Mouse (Mus musculus) liver, embryonic 16.5 days (tissue): Measurements from ENCODE around the gene Med13. TPM values are rescaled to one million over a fixed set of nuclear protein-coding genes. Genes with fewer than 3 reads are reported as not detected.

Experiments used
- ATAC-seq: fragments of 200-750 bp; cut with Nextera tagmentation; 2 replicates; pipeline ENCODE4 v1.8.0; 2017; ENCODE audit warnings: low read depth, mild to moderate bottlenecking, moderate number of reproducible peaks, moderate library complexity
- H3K27ac ChIP-seq: fragments of 300-500 bp; sonication (generic); 2 replicates; pipeline ENCODE4 v1.5.1; 2014; ENCODE audit warnings: mild to moderate bottlenecking, low read length
- H3K27me3 ChIP-seq: fragments of 300-500 bp; sonication (generic); 2 replicates; pipeline ENCODE4 v1.6.1; 2014; ENCODE audit warnings: low read depth, low read length, mixed read lengths; ENCODE audit not compliant: control insufficient read depth, insufficient read depth
- H3K36me3 ChIP-seq: fragments of 300-500 bp; sonication (generic); 2 replicates; pipeline ENCODE4 v1.6.1; 2014; ENCODE audit warnings: mild to moderate bottlenecking; ENCODE audit not compliant: control insufficient read depth, insufficient read depth
- H3K4me1 ChIP-seq: fragments of 300-500 bp; sonication (generic); 2 replicates; pipeline ENCODE4 v1.6.1; 2014; ENCODE audit warnings: low read depth, low read length, mixed read lengths; ENCODE audit not compliant: control insufficient read depth
- H3K4me2 ChIP-seq: fragments of 300-500 bp; sonication (generic); 2 replicates; pipeline ENCODE4 v1.6.1; 2014; ENCODE audit warnings: low read depth, low read length, mixed read lengths
- H3K4me3 ChIP-seq: fragments of 300-500 bp; sonication (generic); 2 replicates; pipeline ENCODE4 v1.5.1; 2014; ENCODE audit warnings: low read depth, mild to moderate bottlenecking, low read length
- H3K9ac ChIP-seq: fragments of 300-500 bp; sonication (generic); 2 replicates; pipeline ENCODE4 v1.6.1; 2014; ENCODE audit warnings: low read depth, low read length
- H3K9me3 ChIP-seq: fragments of 300-500 bp; sonication (generic); replicated peaks from 2 replicates; pipeline ENCODE4 v1.6.1; 2016; ENCODE audit warnings: low read length; ENCODE audit not compliant: control insufficient read depth
- WGBS: fragments of 180-500 bp; shearing (Covaris S2); extraction: QIAGEN DNeasy Blood & Tissue Kit; methylation state at CpG from one replicate; pipeline ENCODE4 v1.1.7; 2014; ENCODE audit not compliant: insufficient replicate concordance; 5-methylcytosine and 5-hydroxymethylcytosine counted together
- polyA plus RNA-seq: library from polyadenylated mRNA; unstranded; fragments of >200 nt; fragmentation: Nextera tagmentation; extraction: Ambion mirVana; gene quantifications from 2 replicates; pipeline ENCODE4 v1.2.1, GENCODE M21; 2015

Med13 gene
- polyA plus RNA-seq, 1 experiment from 2014 or later = 3.0 TPM

DNA sequence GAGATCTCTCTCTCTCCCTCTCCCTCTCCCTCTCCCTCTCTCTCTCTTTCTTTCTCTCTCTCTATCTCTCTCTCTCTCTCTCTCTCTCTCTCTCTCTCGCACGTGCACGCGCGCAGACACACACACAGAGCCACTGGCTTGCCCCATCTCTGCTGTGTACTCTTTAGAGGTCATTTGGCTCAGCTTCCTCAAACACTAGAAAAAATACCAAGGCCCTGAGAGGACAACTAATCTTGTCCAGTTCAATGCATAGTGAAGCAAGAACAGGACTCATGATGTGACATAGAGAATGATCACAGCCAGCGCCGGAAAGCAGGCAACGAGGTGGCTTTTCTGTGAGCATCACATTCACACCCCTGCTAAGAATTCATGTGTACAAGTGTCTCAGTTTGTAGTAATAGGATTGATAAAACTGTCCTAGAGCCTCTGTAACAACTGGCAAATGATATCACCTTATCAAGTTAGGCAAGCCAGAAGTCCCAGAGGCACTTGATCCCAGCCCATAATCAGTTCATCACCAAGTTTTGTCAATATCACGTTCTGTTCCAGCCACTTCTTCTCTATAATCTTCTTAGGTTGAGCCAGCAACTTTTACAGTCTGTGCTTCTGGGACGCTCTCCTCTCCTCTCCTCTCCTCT, 25.2 kb upstream of the Med13 start:
- H3K27ac ChIP-seq = no peak overlapping the region

DNA sequence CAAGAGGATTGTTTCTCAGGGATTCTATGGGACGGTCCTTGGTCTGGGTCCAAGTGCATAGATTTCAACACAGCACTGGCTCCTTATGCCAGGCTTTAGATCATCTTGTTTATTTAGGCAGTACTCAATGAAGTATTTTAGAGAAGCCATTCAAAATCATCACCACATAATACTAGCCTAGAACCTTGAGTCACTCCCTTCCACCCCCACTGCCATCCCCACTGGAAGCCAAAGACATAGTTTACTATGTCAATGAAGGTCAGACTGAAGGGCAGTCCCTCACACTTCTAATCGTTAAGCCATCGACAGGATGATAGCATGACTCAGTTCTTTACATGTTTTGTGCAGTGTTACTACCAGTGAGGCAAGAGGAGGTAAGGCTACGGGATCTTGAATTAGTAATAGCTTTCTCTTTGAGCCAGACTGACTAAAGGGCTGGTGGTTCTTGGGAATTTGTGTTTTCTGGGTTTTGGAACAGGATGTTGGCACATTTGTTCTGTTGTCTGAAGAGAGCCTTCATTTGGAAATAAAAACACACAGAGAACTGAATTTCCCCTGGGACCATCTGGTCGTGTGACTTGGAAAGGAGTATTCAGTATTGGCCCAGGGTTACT, 24.2 kb upstream of the Med13 start:
- 49% methylated on average over 5 of the region's 5 CpGs for WGBS
- Histone ChIP-seq H3K4me2 (no peak overlapping the region), H3K9ac (no peak overlapping the region), H3K36me3 (no peaks in the 10 kb centered on the region), H3K9me3 (no peaks in the 10 kb centered on the region), H3K27me3 (no peaks in the 10 kb centered on the region), H3K4me3 (no peak overlapping the region), H3K4me1 (peaks cover 15% of the 10 kb centered on the region), H3K27ac (no peak overlapping the region; the same call in 1 of the 2 replicates)
- ATAC-seq = peak; percentile 30; the same call in 1 of the 2 replicates

More for the DNA sequence above, 25.2 kb upstream of the Med13 start:
- no peak overlapping the region for H3K4me3 ChIP-seq
- no peak overlapping the region for H3K4me2 ChIP-seq
- H3K36me3 ChIP-seq = no peaks in the 10 kb centered on the region
- WGBS = 44% methylated on average over 10 of the region's 10 CpGs
- H3K27me3 ChIP-seq = no peaks in the 10 kb centered on the region
- H3K9ac ChIP-seq = no peak overlapping the region
- H3K4me1 ChIP-seq = peaks cover 15% of the 10 kb centered on the region
- H3K9me3 ChIP-seq = no peaks in the 10 kb centered on the region
- peak; percentile 72 for ATAC-seq

DNA sequence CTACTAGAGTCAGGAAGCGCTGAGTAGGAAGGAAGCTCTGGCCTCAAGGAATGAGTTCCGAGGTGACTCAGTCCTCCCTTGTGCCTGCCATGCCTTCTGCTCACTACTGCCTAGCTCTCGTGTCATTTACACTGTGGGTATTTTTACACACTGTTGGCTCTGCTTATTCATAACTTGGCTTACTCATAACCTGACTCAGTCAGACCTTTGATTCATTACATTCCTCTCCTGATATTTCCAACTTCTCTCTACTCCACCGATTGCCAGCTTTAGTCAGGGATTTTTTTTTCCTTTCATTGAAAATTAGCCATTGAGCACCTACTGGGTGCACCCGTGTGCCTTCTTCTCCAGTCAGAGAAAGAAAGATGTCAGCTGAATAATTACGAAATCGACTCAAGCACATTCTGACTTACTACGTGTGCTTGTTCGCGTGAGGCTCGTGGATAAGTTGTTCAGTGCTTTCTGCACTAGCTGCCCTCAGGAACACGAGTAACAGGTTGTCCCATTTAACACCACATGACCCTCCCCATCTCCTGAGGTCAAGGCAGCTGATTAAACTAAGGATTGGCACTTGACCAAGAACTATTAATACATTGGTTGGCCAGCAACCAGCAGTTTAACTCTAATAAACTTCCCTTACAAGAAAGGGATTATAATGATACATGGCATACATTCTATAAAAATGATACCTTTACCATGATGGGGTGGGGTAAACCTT, 23.3 kb upstream of the Med13 start:
- no peak overlapping the region for H3K9ac ChIP-seq
- peaks cover 15% of the 10 kb centered on the region for H3K4me1 ChIP-seq
- no peaks in the 10 kb centered on the region for H3K9me3 ChIP-seq
- H3K4me3 ChIP-seq = no peak overlapping the region
- 64% methylated on average over 12 of the region's 12 CpGs for WGBS
- H3K36me3 ChIP-seq = no peaks in the 10 kb centered on the region
- peak; percentile 33; the same call in 1 of the 2 replicates for ATAC-seq
- H3K27ac ChIP-seq = no peak overlapping the region
- no peaks in the 10 kb centered on the region for H3K27me3 ChIP-seq
- no peak overlapping the region for H3K4me2 ChIP-seq

DNA sequence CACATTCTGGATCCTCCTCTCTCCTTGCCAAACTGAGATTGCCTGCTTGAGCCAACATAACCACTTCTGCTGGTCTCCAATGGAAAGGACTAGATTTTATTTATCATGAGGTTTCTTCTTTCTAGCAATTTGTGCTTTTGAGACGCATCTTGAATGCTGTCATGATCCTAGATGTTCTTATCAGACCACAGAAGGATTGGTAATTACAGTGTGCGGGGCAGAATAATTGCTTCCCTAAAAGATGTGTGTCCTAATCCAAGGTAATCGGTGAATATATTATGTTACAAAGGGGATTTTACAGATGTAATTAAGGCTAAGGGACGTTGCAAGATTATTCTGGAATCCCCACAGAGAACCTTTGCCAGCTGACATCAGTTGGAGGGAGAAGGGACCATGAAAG, 21.6 kb upstream of the Med13 start:
- WGBS = 63% methylated on average over 4 of the region's 4 CpGs
- ATAC-seq = no peak
- Histone ChIP-seq H3K4me1 (peaks cover 13% of the 10 kb centered on the region), H3K9ac (no peak overlapping the region), H3K27ac (no peak overlapping the region), H3K27me3 (no peaks in the 10 kb centered on the region), H3K4me2 (no peak overlapping the region), H3K4me3 (no peak overlapping the region), H3K9me3 (no peaks in the 10 kb centered on the region), H3K36me3 (no peaks in the 10 kb centered on the region)

DNA sequence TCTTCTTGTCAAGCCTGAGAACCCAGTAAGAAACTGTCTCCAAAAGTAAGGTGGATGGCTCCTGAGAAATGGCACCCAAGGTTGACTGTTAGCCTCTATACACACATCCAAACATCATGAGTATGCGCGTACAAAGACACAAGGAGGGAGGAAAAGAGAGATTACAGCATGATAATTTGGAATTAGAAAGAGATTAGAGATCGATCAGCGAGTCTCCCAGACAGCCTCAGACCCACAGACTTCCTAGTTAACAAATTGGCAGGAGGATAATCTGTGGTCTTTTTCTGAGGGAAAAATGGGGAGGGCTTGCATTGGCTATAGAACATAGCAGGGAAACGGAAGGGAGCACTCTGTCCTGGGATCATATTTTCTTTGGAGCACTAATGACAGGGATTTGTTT, 20.4 kb upstream of the Med13 start:
- Histone ChIP-seq H3K4me2 (no peak overlapping the region), H3K27ac (no peak overlapping the region), H3K4me1 (peaks cover 10% of the 10 kb centered on the region), H3K36me3 (no peaks in the 10 kb centered on the region), H3K27me3 (no peaks in the 10 kb centered on the region), H3K4me3 (no peak overlapping the region), H3K9me3 (no peaks in the 10 kb centered on the region), H3K9ac (no peak overlapping the region)
- ATAC-seq = no peak
- 74% methylated on average over 5 of the region's 5 CpGs for WGBS

DNA sequence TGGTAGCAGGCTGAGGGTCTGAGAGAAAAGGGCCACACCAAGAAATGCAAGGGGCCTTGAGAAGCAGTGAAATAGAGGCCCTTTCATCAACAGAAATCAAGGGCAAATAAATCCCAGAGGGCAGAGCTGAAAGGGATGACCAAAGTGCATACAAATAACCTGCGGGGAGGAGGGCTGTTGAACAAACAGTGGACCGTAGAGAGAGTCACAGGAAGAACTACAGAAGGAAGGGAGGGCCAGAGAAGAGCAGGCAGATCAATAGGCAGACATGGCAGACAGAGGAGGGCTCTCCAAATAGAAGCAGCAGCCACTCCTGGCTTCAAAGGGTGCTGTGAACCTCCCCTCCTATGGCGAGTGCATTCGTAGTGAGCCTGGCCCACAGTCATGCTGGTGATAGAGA, 19.3 kb upstream of the Med13 start:
- no peak overlapping the region for H3K4me2 ChIP-seq
- 57% methylated on average over 4 of the region's 4 CpGs for WGBS
- no peak overlapping the region for H3K4me3 ChIP-seq
- no peaks in the 10 kb centered on the region for H3K36me3 ChIP-seq
- no peaks in the 10 kb centered on the region for H3K9me3 ChIP-seq
- H3K9ac ChIP-seq = no peak overlapping the region
- H3K27ac ChIP-seq = peak overlapping the region; percentile 42; the same call in 1 of the 2 replicates
- H3K4me1 ChIP-seq = no peaks in the 10 kb centered on the region; the same call in 1 of the 2 replicates
- H3K27me3 ChIP-seq = no peaks in the 10 kb centered on the region
- ATAC-seq = peak; percentile 74

DNA sequence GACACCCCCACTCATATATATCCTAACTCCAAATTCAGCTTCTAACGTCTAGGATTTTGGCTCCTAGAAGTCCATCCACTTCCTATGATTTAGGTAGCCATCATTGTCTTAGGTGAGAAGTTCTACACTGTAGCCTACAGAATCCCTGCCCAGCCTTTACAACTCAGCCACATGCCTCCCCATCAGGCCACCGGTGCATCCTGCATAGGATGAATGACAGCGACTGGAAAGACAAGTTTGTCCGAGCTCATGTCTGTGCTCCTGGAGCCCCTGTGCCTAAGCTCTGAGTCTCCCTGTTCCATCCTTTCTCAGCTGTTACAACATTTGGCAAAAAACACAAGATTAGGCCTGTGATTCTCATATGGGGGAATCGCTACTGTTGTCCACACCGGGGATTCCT, 17.7 kb upstream of the Med13 start:
- 75% methylated on average over 6 of the region's 6 CpGs for WGBS

DNA sequence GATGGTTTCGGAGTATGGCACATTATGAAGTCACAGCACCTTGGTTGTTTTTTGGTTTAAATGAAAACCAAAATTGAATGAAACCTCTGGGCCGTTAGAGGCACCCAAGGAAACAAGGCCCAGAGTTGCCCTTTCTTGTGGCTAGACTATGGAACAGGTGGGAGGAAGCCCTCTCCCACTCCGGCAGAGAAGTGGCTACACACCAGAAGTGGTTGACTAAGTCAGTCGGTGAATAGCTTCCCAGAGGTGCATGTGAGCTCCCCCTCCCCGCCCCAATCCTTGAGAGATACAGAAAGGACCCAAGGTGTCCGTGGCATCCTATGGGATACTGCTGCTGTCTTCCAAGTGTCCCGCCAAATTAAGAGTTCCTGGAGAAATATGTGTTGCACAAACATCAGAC, 13.9 kb upstream of the Med13 start:
- no peaks in the 10 kb centered on the region for H3K27me3 ChIP-seq
- H3K9me3 ChIP-seq = no peaks in the 10 kb centered on the region
- no peak for ATAC-seq
- no peak overlapping the region for H3K27ac ChIP-seq
- H3K4me2 ChIP-seq = no peak overlapping the region
- no peaks in the 10 kb centered on the region for H3K4me1 ChIP-seq
- no peak overlapping the region for H3K4me3 ChIP-seq
- WGBS = 50% methylated on average over 7 of the region's 7 CpGs
- H3K36me3 ChIP-seq = no peaks in the 10 kb centered on the region
- H3K9ac ChIP-seq = no peak overlapping the region

More for the DNA sequence above, 17.7 kb upstream of the Med13 start:
- Histone ChIP-seq H3K4me2 (no peak overlapping the region), H3K9me3 (no peaks in the 10 kb centered on the region), H3K27me3 (no peaks in the 10 kb centered on the region), H3K36me3 (no peaks in the 10 kb centered on the region), H3K4me3 (no peak overlapping the region), H3K4me1 (no peaks in the 10 kb centered on the region; the same call in 1 of the 2 replicates), H3K9ac (no peak overlapping the region), H3K27ac (no peak overlapping the region)
- ATAC-seq = no peak

DNA sequence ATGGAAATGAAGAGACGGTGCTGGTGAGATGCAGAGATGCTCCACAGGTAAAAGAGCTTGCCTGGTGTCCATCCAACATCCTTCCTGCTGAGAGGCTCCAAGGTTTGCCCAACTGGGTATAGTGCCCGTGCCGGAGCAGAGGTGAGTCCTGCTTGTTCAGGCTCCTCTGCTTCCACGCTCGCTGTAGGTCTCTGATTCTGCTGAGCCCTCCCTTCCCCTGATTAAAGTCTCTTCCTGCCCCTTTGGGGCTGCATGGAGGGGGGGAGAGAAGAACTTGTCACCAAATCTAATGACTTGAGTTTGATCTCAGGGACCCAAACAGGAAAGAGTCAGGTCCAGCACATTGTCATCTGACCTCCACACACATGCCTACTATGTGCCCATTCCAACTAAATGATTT, 12.5 kb upstream of the Med13 start:
- H3K9me3 ChIP-seq = no peaks in the 10 kb centered on the region
- no peak for ATAC-seq
- no peaks in the 10 kb centered on the region for H3K4me1 ChIP-seq
- H3K27me3 ChIP-seq = no peaks in the 10 kb centered on the region
- WGBS = 73% methylated on average over 5 of the region's 5 CpGs
- H3K36me3 ChIP-seq = no peaks in the 10 kb centered on the region
- H3K27ac ChIP-seq = no peak overlapping the region
- no peak overlapping the region for H3K4me2 ChIP-seq
- no peak overlapping the region for H3K9ac ChIP-seq
- no peak overlapping the region for H3K4me3 ChIP-seq
